In the genomic region with DNA sequence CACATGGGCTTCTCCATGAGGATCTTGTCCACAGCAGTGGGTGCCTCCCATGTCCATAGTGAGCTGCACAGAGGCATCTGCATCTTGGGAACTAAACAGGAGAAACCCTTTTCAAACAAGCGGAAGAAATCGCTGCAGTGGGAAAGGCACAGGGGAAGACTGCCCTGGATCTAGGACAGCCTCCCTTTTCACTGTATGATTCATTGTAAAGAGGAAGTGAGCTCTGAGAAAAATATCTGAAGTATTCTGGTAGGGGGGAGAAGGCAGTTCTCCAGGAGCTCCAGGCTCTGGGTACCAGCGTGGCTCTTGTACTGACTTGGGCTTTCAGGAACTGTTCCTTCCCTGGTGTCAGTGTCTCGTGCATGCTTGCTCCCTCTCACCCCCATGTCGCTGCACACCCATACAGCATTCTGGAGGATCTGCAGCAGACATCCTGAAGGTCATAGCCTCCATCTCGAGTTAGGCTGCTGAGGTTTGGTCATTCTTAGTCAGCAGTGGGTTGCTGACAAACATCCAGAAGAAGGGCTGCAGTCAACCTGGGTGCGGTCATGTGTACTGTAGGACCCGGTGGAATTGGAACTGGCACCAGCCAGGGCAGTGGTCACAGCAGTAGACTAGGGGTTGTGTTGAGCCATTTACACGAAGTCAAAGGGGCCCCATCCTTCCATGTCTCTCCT, we compare ENCODE assay signal across 11 mouse cellular contexts. TPM values are rescaled to one million over a fixed set of nuclear protein-coding genes. Genes with fewer than 3 reads are reported as not detected.
DNase-seq lines count a peak whose midpoint lies in the region; ATAC-seq and TF ChIP-seq lines count a peak whose summit lies in the region.
"Had no signal": no experiment of that assay in that cellular context is flagged by ENCODE, and none has a peak within 500 bp of the region (broad histone marks: within the 10 kb centered on the region; RNA-seq: fewer than 3 reads in every experiment).

No protein-coding gene starts in this region.

- intact Hi-C loops in heart, postnatal 14 days (cut with DNase I), result no loop called here

- no peak overlapping the region for H3K9ac ChIP-seq in heart, embryonic 16.5 days (ENCODE audit: low read length)
- H3K9ac ChIP-seq in lung, postnatal 0 days (replicated peaks; ENCODE audit: low read depth), result no peak overlapping the region
- no peak overlapping the region for H3K9ac ChIP-seq in midbrain, postnatal 0 days (replicated peaks; ENCODE audit: low read length, poor library complexity, severe bottlenecking)
- H3K9ac ChIP-seq: embryonic facial prominence, embryonic 13.5 days had no signal

- no peak for TF ChIP-seq CTCF in lung, postnatal 0 days (IDR thresholded peaks at IDR 0.05)
- no peak for TF ChIP-seq CTCF in midbrain, postnatal 0 days (IDR thresholded peaks at IDR 0.05)

- peaks cover 7% of the 10 kb centered on the region for H3K36me3 ChIP-seq in heart, embryonic 16.5 days (ENCODE audit: control insufficient read depth, insufficient read depth)
- H3K36me3 ChIP-seq in lung, postnatal 0 days (ENCODE audit: insufficient read depth, low read length), result peaks cover 10% of the 10 kb centered on the region
- H3K36me3 ChIP-seq in midbrain, postnatal 0 days (ENCODE audit: insufficient read depth, low read length), result no peaks in the 10 kb centered on the region

- H3K4me3 ChIP-seq in heart, embryonic 16.5 days (ENCODE audit: low read length), result no peak overlapping the region
- no peak overlapping the region for H3K4me3 ChIP-seq in lung, postnatal 0 days (ENCODE audit: low read depth, low read length)
- no peak overlapping the region for H3K4me3 ChIP-seq in midbrain, postnatal 0 days (ENCODE audit: low read depth, low read length)
- H3K4me3 ChIP-seq: embryonic facial prominence, embryonic 13.5 days; layer of hippocampus, adult 2 months; limb, embryonic 10.5 days had no signal

- H3K9me3 ChIP-seq in heart, embryonic 16.5 days (replicated peaks; ENCODE audit: control insufficient read depth, low read length), result no peaks in the 10 kb centered on the region
- no peaks in the 10 kb centered on the region for H3K9me3 ChIP-seq in lung, postnatal 0 days (ENCODE audit: low read length)
- H3K9me3 ChIP-seq in midbrain, postnatal 0 days (ENCODE audit: low read length), result no peaks in the 10 kb centered on the region
- H3K9me3 ChIP-seq: embryonic facial prominence, embryonic 13.5 days; G1E; limb, embryonic 10.5 days had no signal

- no peaks in the 10 kb centered on the region for H3K27me3 ChIP-seq in heart, embryonic 16.5 days (ENCODE audit: control insufficient read depth, insufficient read depth, low read length)
- no peaks in the 10 kb centered on the region for H3K27me3 ChIP-seq in lung, postnatal 0 days (replicated peaks; ENCODE audit: insufficient read depth, low read length)
- H3K27me3 ChIP-seq in midbrain, postnatal 0 days (ENCODE audit: insufficient read depth, low read length), result no peaks in the 10 kb centered on the region
- H3K27me3 ChIP-seq: embryonic facial prominence, embryonic 13.5 days had no signal

- peaks cover 11% of the 10 kb centered on the region for H3K4me1 ChIP-seq in heart, embryonic 16.5 days (ENCODE audit: control insufficient read depth, insufficient read depth, low read length)
- H3K4me1 ChIP-seq in lung, postnatal 0 days (ENCODE audit: insufficient read depth, low read depth, low read length), result peaks cover 10% of the 10 kb centered on the region
- H3K4me1 ChIP-seq in midbrain, postnatal 0 days (ENCODE audit: insufficient read depth, low read length), result no peaks in the 10 kb centered on the region
- H3K4me1 ChIP-seq: limb, embryonic 10.5 days had no signal

- peak overlapping the region; percentile 46; the same call in 1 of the 2 replicates for H3K27ac ChIP-seq in heart, embryonic 16.5 days (ENCODE audit: low read length)
- H3K27ac ChIP-seq in lung, postnatal 0 days (ENCODE audit: low read length), result no peak overlapping the region
- H3K27ac ChIP-seq in midbrain, postnatal 0 days (ENCODE audit: low read depth, low read length), result no peak overlapping the region
- H3K27ac ChIP-seq: embryonic facial prominence, embryonic 13.5 days; layer of hippocampus, adult 2 months; limb, embryonic 10.5 days had no signal

- ATAC-seq in heart, embryonic 16.5 days (replicated peaks; ENCODE audit: extremely low read depth, insufficient read depth, low FRiP score), result 0 out of 2 replicates have a peak, but pooled peaks have one; percentile 29
- ATAC-seq in lung, postnatal 0 days, result peak; percentile 30; the same call in 1 of the 2 replicates
- peak; percentile 76 for ATAC-seq in granulocyte monocyte progenitor cell, adult 5-6 weeks (replicated peaks; ENCODE audit: poor library complexity, severe bottlenecking)
- no peak for ATAC-seq in midbrain, postnatal 0 days (ENCODE audit: low FRiP score)

- no peak for TF ChIP-seq EP300 in lung, postnatal 0 days (IDR thresholded peaks at IDR 0.05)

- no peak overlapping the region for H3K4me2 ChIP-seq in heart, embryonic 16.5 days (ENCODE audit: low read depth, low read length)
- no peak overlapping the region for H3K4me2 ChIP-seq in lung, postnatal 0 days (replicated peaks; ENCODE audit: low read depth, low read length)
- no peak overlapping the region for H3K4me2 ChIP-seq in midbrain, postnatal 0 days (ENCODE audit: low read depth, low read length, poor library complexity, severe bottlenecking)
- H3K4me2 ChIP-seq: embryonic facial prominence, embryonic 13.5 days had no signal

- WGBS in heart, embryonic 16.5 days, result 60% methylated on average over 9 of the region's 9 CpGs
- 62% methylated on average over 9 of the region's 9 CpGs for WGBS in lung, postnatal 0 days
- 85% methylated on average over 9 of the region's 9 CpGs for WGBS in midbrain, postnatal 0 days

- DNase-seq in heart, postnatal 14 days, result no peak
- DNase-seq in lung, postnatal 0 days (ENCODE audit: low spot score), result peak; percentile 32
- DNase-seq in lung, postnatal 14 days, result no peak
- no peak for DNase-seq in embryo, embryonic 10 days (ENCODE audit: low spot score)
- no peak for DNase-seq in midbrain, postnatal 0 days (ENCODE audit: low spot score)

RNA-seq across cellular contexts. Expression of a gene that starts 20.2 kb away (rescaled TPM):
- polyA plus RNA-seq in heart, embryonic 16.5 days (2015; fragmentation: Nextera tagmentation; extraction: Ambion mirVana), result 34.8 and 43.4 TPM in 2 replicates
- total RNA-seq in heart, postnatal 14 days (2021), result 10 to 100 TPM; 41.2 to 42.1 TPM
- polyA plus RNA-seq in lung, postnatal 0 days (2015; fragmentation: Nextera tagmentation; extraction: Ambion mirVana), result 90.8 and 94.5 TPM in 2 replicates
- 17.0 and 33.3 TPM in 2 replicates for total RNA-seq in granulocyte monocyte progenitor cell, adult 5-6 weeks (2014; fragmentation: Nextera tagmentation)
- total RNA-seq in granulocyte monocyte progenitor cell, adult 5-6 weeks (2017), result 16.4 and 23.8 TPM in 2 replicates
- 30.5 and 30.7 TPM in 2 replicates for total RNA-seq in midbrain, postnatal 0 days (2014; rRNA removed)
- polyA plus RNA-seq in midbrain, postnatal 0 days (2015; fragmentation: Nextera tagmentation; extraction: Ambion mirVana), result 26.7 and 30.8 TPM in 2 replicates
